Mouse (Mus musculus) liver, embryonic 14.5 days (tissue): ENCODE data around the gene Abcc4. TPM values are rescaled to one million over a fixed set of nuclear protein-coding genes. Genes with fewer than 3 reads are reported as not detected.

Experiments
- ATAC-seq: fragments of 200-750 bp; cut with Nextera tagmentation; 2 replicates; pipeline ENCODE4 v1.8.0; 2017; ENCODE audit warnings: moderate number of reproducible peaks, mild to moderate bottlenecking, moderate library complexity; ENCODE audit not compliant: insufficient read depth
- DNase-seq, 3 experiments: peaks; one replicate each; pipeline ENCODE4 v3.0.0-alpha.2; 2012 to 2013; ENCODE audit warnings: low read depth in 3 of 3, low spot score in 3 of 3
- H3K27ac ChIP-seq: fragments of 300-500 bp; sonication (generic); 2 replicates; pipeline ENCODE4 v1.5.1; 2014; ENCODE audit warnings: moderate library complexity, mild to moderate bottlenecking, control low read depth, inconsistent platforms
- H3K27me3 ChIP-seq: fragments of 300-500 bp; sonication (generic); 2 replicates; pipeline ENCODE4 v1.6.1; 2014; ENCODE audit warnings: mild to moderate bottlenecking, low read length, moderate library complexity; ENCODE audit not compliant: control insufficient read depth, insufficient read depth
- H3K36me3 ChIP-seq: fragments of 300-500 bp; sonication (generic); replicated peaks from 2 replicates; pipeline ENCODE4 v1.6.1; 2014; ENCODE audit warnings: low read depth; ENCODE audit not compliant: control insufficient read depth, insufficient read depth
- H3K4me1 ChIP-seq, 2 experiments: fragments of 200-500 bp in 1 of 2; fragments of 300-500 bp in 1 of 2; sonication (generic) in 1 of 2; replicated peaks; 2 replicates each; pipeline ENCODE4 v1.6.1; 2012 to 2014; ENCODE audit warnings: antibody characterized with exemption in 1 of 2, inconsistent platforms in 1 of 2, low read length in 1 of 2; ENCODE audit not compliant: control insufficient read depth in 2 of 2, insufficient read depth in 2 of 2
- H3K4me2 ChIP-seq: fragments of 300-500 bp; sonication (generic); 2 replicates; pipeline ENCODE4 v1.6.1; 2014; ENCODE audit warnings: low read depth, mild to moderate bottlenecking, control low read depth, moderate library complexity
- H3K4me3 ChIP-seq, 2 experiments: fragments of 200-500 bp in 1 of 2; fragments of 300-500 bp in 1 of 2; sonication (generic) in 1 of 2; 2 replicates each; pipeline ENCODE4 v1.5.1; 2012 to 2014; ENCODE audit warnings: low read depth in 2 of 2, low read length in 2 of 2, mild to moderate bottlenecking in 2 of 2, control low read depth in 1 of 2, inconsistent platforms in 1 of 2, moderate library complexity in 1 of 2; ENCODE audit not compliant: insufficient read depth in 1 of 2
- H3K9ac ChIP-seq: fragments of 300-500 bp; sonication (generic); replicated peaks from 2 replicates; pipeline ENCODE4 v1.6.1; 2014; ENCODE audit warnings: mild to moderate bottlenecking, control low read depth, moderate library complexity
- H3K9me3 ChIP-seq: fragments of 300-500 bp; sonication (generic); 2 replicates; pipeline ENCODE4 v1.6.1; 2016; ENCODE audit warnings: low read length, mixed read lengths; ENCODE audit not compliant: control insufficient read depth
- CTCF ChIP-seq: IDR thresholded peaks from 2 replicates; pipeline ENCODE4 v1.5.1; 2016; ENCODE audit warnings: antibody characterized with exemption, low read depth, control low read depth
- EP300 ChIP-seq: IDR thresholded peaks from 2 replicates; pipeline ENCODE4 v1.6.1; 2016; ENCODE audit warnings: antibody characterized with exemption, low read depth
- WGBS: fragments of 180-500 bp; shearing (Covaris S2); extraction: QIAGEN DNeasy Blood & Tissue Kit; methylation state at CpG from one replicate; pipeline ENCODE4 v1.1.7; 2014; ENCODE audit not compliant: insufficient replicate concordance; 5-methylcytosine and 5-hydroxymethylcytosine counted together
- polyA plus RNA-seq, 2 experiments: library from polyadenylated mRNA; depleted of rRNA in 1 of 2; stranded (reverse) in 1 of 2; unstranded in 1 of 2; fragments of >200 nt; fragmentation: Nextera tagmentation in 1 of 2; extraction: Ambion mirVana in 1 of 2; gene quantifications; 2 replicates each; pipeline versions ENCODE4 v1.2.1 to v1.2.3; 2012 to 2014

The Abcc4 gene
- polyA plus RNA-seq, 2 experiments: 1.4 to 1.9 TPM

- ATAC-seq (no peak), DNase-seq (peak in 1 of 3 experiments; percentile 34)
- no peak for TF ChIP-seq EP300
- no peak overlapping the region for H3K4me2 ChIP-seq
- WGBS: 75% methylated on average over 25 of the region's 25 CpGs
- no peak overlapping the region for H3K4me3 ChIP-seq
- H3K9me3 ChIP-seq: no peaks in the 10 kb centered on the region
- H3K4me1 ChIP-seq: peaks cover 11 to 29% of the 10 kb centered on the region in 2 experiments
- H3K36me3 ChIP-seq: no peaks in the 10 kb centered on the region
- no peak overlapping the region for H3K9ac ChIP-seq
- H3K27me3 ChIP-seq: no peaks in the 10 kb centered on the region
- no peak overlapping the region for H3K27ac ChIP-seq
These were observed 67.4 kb downstream of the Abcc4 start for GRCm38 (mm10) chr14:118638447-118639275.

- Histone ChIP-seq H3K4me1 (peaks cover 0 to 8% of the 10 kb centered on the region in 2 experiments; a peak in 2 of 4 replicates), H3K9me3 (no peaks in the 10 kb centered on the region), H3K36me3 (no peaks in the 10 kb centered on the region), H3K4me3 (no peak overlapping the region), H3K9ac (no peak overlapping the region), H3K27me3 (no peaks in the 10 kb centered on the region), H3K4me2 (no peak overlapping the region), H3K27ac (no peak overlapping the region)
- DNase-seq (no peak), ATAC-seq (peak; percentile 42)
- 32% methylated on average over 15 of the region's 15 CpGs for whole genome bisulfite sequencing
- TF ChIP-seq CTCF: no peak; the same call in 1 of the 2 replicates
- TF ChIP-seq EP300: no peak
These were observed 70.4 kb downstream of the Abcc4 start for GRCm38 (mm10) chr14:118635493-118636183.

- TF ChIP-seq EP300 (no peak), CTCF (no peak)
- DNase-seq (no peak), ATAC-seq (no peak)
- 75% methylated on average over 8 of the region's 8 CpGs for WGBS
- Histone ChIP-seq H3K36me3 (no peaks in the 10 kb centered on the region), H3K9ac (no peak overlapping the region), H3K27me3 (no peaks in the 10 kb centered on the region), H3K9me3 (no peaks in the 10 kb centered on the region), H3K4me2 (no peak overlapping the region), H3K4me3 (no peak overlapping the region), H3K4me1 (no peaks in the 10 kb centered on the region), H3K27ac (no peak overlapping the region)
These were observed 76.4 kb downstream of the Abcc4 start for GRCm38 (mm10) chr14:118629649-118630048.

GRCm38 (mm10) chr14:118621449-118621789, 84.6 kb downstream of the Abcc4 start:
- H3K4me1 ChIP-seq: no peaks in the 10 kb centered on the region
- no peak overlapping the region for H3K4me3 ChIP-seq
- WGBS: 56% methylated on average over 3 of the region's 3 CpGs
- H3K27ac ChIP-seq: no peak overlapping the region
- no peaks in the 10 kb centered on the region for H3K27me3 ChIP-seq
- H3K36me3 ChIP-seq: no peaks in the 10 kb centered on the region
- no peak overlapping the region for H3K4me2 ChIP-seq
- H3K9ac ChIP-seq: no peak overlapping the region
- no peaks in the 10 kb centered on the region for H3K9me3 ChIP-seq
- no peak for DNase-seq
- no peak for TF ChIP-seq CTCF
- TF ChIP-seq EP300: no peak
- ATAC-seq: no peak

GRCm38 (mm10) chr14:118620773-118621448, 85.1 kb downstream of the Abcc4 start:
- no peak overlapping the region for H3K4me3 ChIP-seq
- no peak for DNase-seq
- H3K27ac ChIP-seq: no peak overlapping the region
- TF ChIP-seq EP300 (no peak), CTCF (no peak)
- no peaks in the 10 kb centered on the region for H3K36me3 ChIP-seq
- ATAC-seq: no peak
- H3K4me1 ChIP-seq: no peaks in the 10 kb centered on the region
- no peaks in the 10 kb centered on the region for H3K9me3 ChIP-seq
- H3K4me2 ChIP-seq: no peak overlapping the region
- WGBS: 65% methylated on average over 6 of the region's 6 CpGs
- no peak overlapping the region for H3K9ac ChIP-seq
- no peaks in the 10 kb centered on the region for H3K27me3 ChIP-seq
